Comparison of ENCODE assay signal across 15 mouse cellular contexts in genomic region chr14:21592152-21592551, GRCm38 (mm10).
DNase-seq lines count a peak whose midpoint lies in the region; ATAC-seq and TF ChIP-seq lines count a peak whose summit lies in the region.
"Had no signal": no experiment of that assay in that cellular context is flagged by ENCODE, and none has a peak within 500 bp of the region (broad histone marks: within the 10 kb centered on the region; RNA-seq: fewer than 3 reads in every experiment).

No protein-coding gene starts in this region.

- H3K9ac ChIP-seq in liver, embryonic 14.5 days (replicated peaks): no peak overlapping the region
- H3K9ac ChIP-seq: neural tube, embryonic 15.5 days had no signal

- TF ChIP-seq CTCF in gastrocnemius, adult 2 months (IDR thresholded peaks at IDR 0.05): peak; percentile 47
- peak; percentile 56 for TF ChIP-seq CTCF in liver, embryonic 14.5 days (IDR thresholded peaks at IDR 0.05; ENCODE audit: low read depth)

- no peak overlapping the region for H3K4me2 ChIP-seq in liver, embryonic 14.5 days (ENCODE audit: low read depth)
- H3K4me2 ChIP-seq: neural tube, embryonic 15.5 days had no signal

- H3K36me3 ChIP-seq in liver, embryonic 14.5 days (replicated peaks; ENCODE audit: control insufficient read depth, insufficient read depth, low read depth): no peaks in the 10 kb centered on the region
- H3K36me3 ChIP-seq: neural tube, embryonic 15.5 days had no signal

- H3K4me1 ChIP-seq in liver, embryonic 14.5 days (replicated peaks; ENCODE audit: control insufficient read depth in 2 of 2, insufficient read depth in 2 of 2, low read length in 1 of 2): peaks cover 0 to 2% of the 10 kb centered on the region in 2 experiments; a peak in 1 of 4 replicates

- DNase-seq in gastrocnemius, adult 2 months: no peak
- no peak for DNase-seq in gastrocnemius, postnatal 14 days
- no peak for DNase-seq in liver, embryonic 14.5 days (ENCODE audit: low read depth in 3 of 3, low spot score in 3 of 3)
- DNase-seq in liver (no peak), ZHBTc4 (ENCODE audit: low read depth, low spot score) (peak; percentile 75)
- DNase-seq in B cell, adult 2 months: peak; percentile 13 to 21
- DNase-seq in embryo, embryonic 9.5 days (ENCODE audit: extremely low spot score): no peak
- DNase-seq in cerebellum, adult 11 months: no peak
- DNase-seq: cerebellum, postnatal 36 days; heart, adult 18-20 months; layer of hippocampus, adult 9-11 months; left cerebral cortex, postnatal 4 days; right cerebral cortex, adult 18-20 months had no signal

- no peak for ATAC-seq in liver, embryonic 14.5 days (ENCODE audit: insufficient read depth)
- ATAC-seq: midbrain, embryonic 16.5 days had no signal

- no peaks in the 10 kb centered on the region for H3K27me3 ChIP-seq in liver, embryonic 14.5 days (ENCODE audit: control insufficient read depth, insufficient read depth, low read length)
- H3K27me3 ChIP-seq: neural tube, embryonic 15.5 days had no signal

- 92% methylated on average over 1 of the region's 1 CpGs for WGBS in liver, embryonic 14.5 days (ENCODE audit: insufficient replicate concordance)

- intact Hi-C loops in gastrocnemius, adult 2 months (cut with DNase I): no loop called here
- intact Hi-C loops in gastrocnemius, postnatal 14 days (cut with DNase I; ENCODE audit: low total_unique reads): no loop called here

- no peaks in the 10 kb centered on the region; the same call in 1 of the 2 replicates for H3K9me3 ChIP-seq in liver, embryonic 14.5 days (ENCODE audit: control insufficient read depth, low read length)
- H3K9me3 ChIP-seq: neural tube, embryonic 15.5 days had no signal

- no peak for TF ChIP-seq EP300 in liver, embryonic 14.5 days (IDR thresholded peaks at IDR 0.05; ENCODE audit: low read depth)

- H3K4me3 ChIP-seq in gastrocnemius, adult 2 months: no peak overlapping the region
- H3K4me3 ChIP-seq in liver, embryonic 14.5 days (ENCODE audit: insufficient read depth in 1 of 2, low read depth in 2 of 2, low read length in 2 of 2): no peak overlapping the region
- H3K4me3 ChIP-seq: neural tube, embryonic 15.5 days had no signal

- H3K27ac ChIP-seq in gastrocnemius, adult 2 months: no peak overlapping the region
- H3K27ac ChIP-seq in liver, embryonic 14.5 days: no peak overlapping the region
- H3K27ac ChIP-seq: neural tube, embryonic 15.5 days had no signal

Comparison
In these comparisons a context has a peak if more than half of its experiments do, and no peak if none do; other contexts are left out.
1. DNase-seq: peak in B cell, adult 2 months (2 of 2) and ZHBTc4 (single experiment); none in gastrocnemius, adult 2 months (single experiment), gastrocnemius, postnatal 14 days (single experiment), liver, embryonic 14.5 days (0 of 3), liver (single experiment), embryo, embryonic 9.5 days (single experiment) and cerebellum, adult 11 months (single experiment).